Comparison of ENCODE assay signal across 7 mouse cellular contexts in the genomic region with DNA sequence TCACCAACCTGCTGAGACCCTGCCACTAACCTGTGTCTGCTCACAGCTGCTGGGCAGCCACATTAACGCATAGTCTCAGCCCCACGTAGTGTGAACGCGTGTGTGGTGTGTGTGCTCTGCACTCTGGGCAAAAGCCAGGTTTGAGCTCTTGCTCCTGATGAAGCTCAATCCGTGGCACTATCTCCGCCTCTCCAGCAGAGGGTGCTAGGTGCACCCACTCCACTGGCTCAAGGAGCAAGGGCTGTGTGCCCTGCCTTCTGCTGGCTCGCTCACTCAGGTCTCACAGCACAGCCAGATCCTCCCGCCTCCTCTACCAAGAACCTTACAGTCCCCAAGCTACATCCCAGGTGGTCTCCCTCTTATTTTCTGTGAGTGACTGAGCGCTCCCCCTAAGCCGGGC. TPM values are rescaled to one million over a fixed set of nuclear protein-coding genes. Genes with fewer than 3 reads are reported as not detected.
DNase-seq lines count a peak whose midpoint lies in the region; ATAC-seq and TF ChIP-seq lines count a peak whose summit lies in the region.

No protein-coding gene starts in this region.

- H3K79me2 ChIP-seq in C2C12 (ENCODE audit: control insufficient read depth, insufficient read depth), result no peaks in the 10 kb centered on the region

- TF ChIP-seq POLR2A in lung, adult 2 months (IDR thresholded peaks at IDR 0.05; ENCODE audit: borderline replicate concordance, extremely low read depth, low read depth, low read length), result no peak

- H3K79me3 ChIP-seq in C2C12 (ENCODE audit: low read depth), result no peaks in the 10 kb centered on the region

- peak; percentile 45 for ATAC-seq in granulocyte monocyte progenitor cell, adult 5-6 weeks (replicated peaks; ENCODE audit: poor library complexity, severe bottlenecking)

- 0 out of 2 replicates have a peak, but pooled peaks cover 2% of the 10 kb centered on the region for H3K4me1 ChIP-seq in lung, adult 2 months (ENCODE audit: control insufficient read depth, insufficient read depth, low read length)

- H3ac ChIP-seq in C2C12 (ENCODE audit: control insufficient read depth, insufficient read length, low read depth), result no peak overlapping the region

- DNase-seq in ES-CJ7 (ENCODE audit: low read depth, low spot score), result peak; percentile 80
- DNase-seq in cerebellum, postnatal 14 days, result peak; percentile 77 to 81
- peak; percentile 70 for DNase-seq in layer of hippocampus, adult 11-12 months (ENCODE audit: low spot score)
- DNase-seq in lung, adult 2 months, result peak; percentile 46
- peak; percentile 71 to 74 for DNase-seq in right cerebral cortex, postnatal 10 days (ENCODE audit: low spot score in 2 of 2)

- H3K27me3 ChIP-seq in C2C12 (ENCODE audit: control insufficient read depth, insufficient read depth, insufficient read length), result no peaks in the 10 kb centered on the region

- TF ChIP-seq CTCF in C2C12 (IDR thresholded peaks at IDR 0.05; ENCODE audit: control insufficient read depth, insufficient read depth, insufficient read length), result peak; percentile 66
- peak; percentile 94 for TF ChIP-seq CTCF in lung, adult 2 months (IDR thresholded peaks at IDR 0.05; ENCODE audit: insufficient read depth, low read length)

- H3K36me3 ChIP-seq in C2C12 (ENCODE audit: control insufficient read depth, insufficient read depth), result peaks cover 53% of the 10 kb centered on the region

- no peak overlapping the region for H3K4me3 ChIP-seq in C2C12 (ENCODE audit: insufficient read depth, poor library complexity, severe bottlenecking)
- no peak overlapping the region for H3K4me3 ChIP-seq in lung, adult 2 months (replicated peaks; ENCODE audit: extremely low read depth, low read depth, low read length)

- WGBS in lung, adult 2 months, result 61% methylated on average over 10 of the region's 10 CpGs

TF ChIP-seq in C2C12, 6 proteins besides CTCF, POLR2A, EP300 and RAD21:
- no peak for TF ChIP-seq USF1 (IDR thresholded peaks at IDR 0.05; ENCODE audit: low read depth)
- TF ChIP-seq MYOD1 (IDR thresholded peaks at IDR 0.05; ENCODE audit: control insufficient read depth, insufficient read length, low read depth), result no peak
- no peak for TF ChIP-seq MYOG (IDR thresholded peaks at IDR 0.05; ENCODE audit: control insufficient read depth, extremely low read depth, insufficient read length)
- TF ChIP-seq MAX (IDR thresholded peaks at IDR 0.05), result no peak
- no peak for TF ChIP-seq FOSL1 (IDR thresholded peaks at IDR 0.05; ENCODE audit: insufficient read depth, low read length, poor library complexity, severe bottlenecking)
- no peak for TF ChIP-seq CEBPB (IDR thresholded peaks at IDR 0.05; ENCODE audit: low read depth)

RNA-seq across cellular contexts. Expression of a gene that starts 21.5 kb away (rescaled TPM):
- polyA plus RNA-seq in C2C12 (2012; fragmentation: generic; extraction: Trizol), result 6.0 TPM
- 5.4 and 7.7 TPM in 2 replicates for total RNA-seq in granulocyte monocyte progenitor cell, adult 5-6 weeks (2014; fragmentation: Nextera tagmentation)
- total RNA-seq in granulocyte monocyte progenitor cell, adult 5-6 weeks (2017), result 2.3 and 3.5 TPM in 2 replicates
- 28.1 and 34.0 TPM in 2 replicates for polyA plus RNA-seq in lung, adult 2 months (2012; rRNA removed)

RNA-seq across cellular contexts. Expression of a gene that starts 21.5 kb away (rescaled TPM):
- 49.7 TPM for polyA plus RNA-seq in C2C12 (2012; fragmentation: generic; extraction: Trizol)
- total RNA-seq in granulocyte monocyte progenitor cell, adult 5-6 weeks (2014; fragmentation: Nextera tagmentation), result 16.6 and 25.0 TPM in 2 replicates
- total RNA-seq in granulocyte monocyte progenitor cell, adult 5-6 weeks (2017), result 5.9 and 12.2 TPM in 2 replicates
- 30.9 and 32.4 TPM in 2 replicates for polyA plus RNA-seq in lung, adult 2 months (2012; rRNA removed)
